Mouse (Mus musculus) forebrain, embryonic 10.5 days (tissue): ENCODE data around the gene Zfp607b. TPM values are rescaled to one million over a fixed set of nuclear protein-coding genes. Genes with fewer than 3 reads are reported as not detected.

ENCODE experiments used
- DNase-seq: peaks from one replicate; pipeline ENCODE4 v3.0.0-alpha.2; 2017; ENCODE audit warnings: low spot score; ENCODE audit errors: extremely low spot score
- H3K27ac ChIP-seq: fragments of 300-500 bp; sonication (generic); 2 replicates; pipeline ENCODE4 v1.5.1; 2016; ENCODE audit warnings: mild to moderate bottlenecking
- H3K27me3 ChIP-seq: fragments of 300-500 bp; sonication (generic); 2 replicates; pipeline ENCODE4 v1.6.1; 2016; ENCODE audit warnings: mild to moderate bottlenecking; ENCODE audit not compliant: poor library complexity, severe bottlenecking
- H3K36me3 ChIP-seq: fragments of 300-500 bp; sonication (generic); replicated peaks from 2 replicates; pipeline ENCODE4 v1.6.1; 2016; ENCODE audit warnings: mild to moderate bottlenecking, moderate library complexity
- H3K4me1 ChIP-seq: fragments of 300-500 bp; sonication (generic); 2 replicates; pipeline ENCODE4 v1.6.1; 2016
- H3K4me3 ChIP-seq: fragments of 300-500 bp; sonication (generic); 2 replicates; pipeline ENCODE4 v1.5.1; 2016; ENCODE audit warnings: mild to moderate bottlenecking, moderate library complexity
- H3K9me3 ChIP-seq: fragments of 300-500 bp; sonication (generic); 2 replicates; pipeline ENCODE4 v1.6.1; 2016; ENCODE audit warnings: mild to moderate bottlenecking, moderate library complexity
- WGBS: fragments of 180-500 bp; shearing (Covaris S2); methylation state at CpG from one replicate; pipeline ENCODE4 v1.1.7; 2016; 5-methylcytosine and 5-hydroxymethylcytosine counted together
- polyA plus RNA-seq: library from polyadenylated mRNA; unstranded; fragments of >200 nt; fragmentation: Nextera tagmentation; extraction: Ambion mirVana; gene quantifications from 2 replicates; pipeline ENCODE4 v1.2.1, GENCODE M21; 2016

The Zfp607b gene
- 6.7 and 7.6 TPM in 2 replicates for polyA plus RNA-seq

DNA sequence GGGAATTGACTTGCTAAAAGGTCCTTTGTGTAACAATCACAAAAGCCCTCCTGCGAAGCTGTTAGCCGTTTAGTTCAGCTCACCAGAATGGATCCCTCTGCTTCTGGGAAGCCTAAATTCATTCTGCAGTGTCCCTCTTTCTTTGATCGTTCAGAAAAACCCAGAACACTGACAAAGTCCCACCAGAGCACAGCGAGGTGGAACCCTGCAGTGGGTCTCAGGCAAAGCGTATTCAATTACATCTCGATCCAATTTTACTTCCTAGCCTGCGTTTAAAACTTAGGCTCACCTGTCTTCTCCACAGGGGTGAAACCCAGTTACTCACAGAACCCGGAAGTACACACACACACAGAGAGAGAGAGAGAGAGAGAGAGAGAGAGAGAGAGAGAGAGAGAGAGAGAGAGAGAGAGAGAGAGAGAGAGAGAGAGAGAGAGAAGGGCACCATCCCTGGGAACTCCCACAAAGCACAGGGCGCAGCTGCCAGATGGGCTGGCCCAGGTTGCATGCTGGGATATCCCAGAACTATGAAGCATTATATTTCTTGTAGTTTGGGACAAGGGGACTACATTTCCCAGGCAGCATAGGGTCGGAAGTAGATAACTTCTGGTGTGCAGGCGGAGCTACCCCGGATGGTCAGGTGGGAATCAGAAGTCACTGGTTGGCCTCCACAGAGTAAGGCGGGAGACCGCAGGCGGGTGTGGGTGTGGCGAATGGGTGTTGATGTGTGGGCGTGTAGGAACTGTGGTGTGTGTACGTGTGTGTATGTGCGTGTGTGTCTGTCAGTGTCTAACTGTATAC is at the start of gene Zfp607b:
Gene Zfp607b (plus strand): TSS at position 526 of the 798 bp plus-strand sequence.
- peak within 1 kb of the TSS; percentile 90 for H3K27ac ChIP-seq
- no peaks in the 10 kb centered on the region for H3K9me3 ChIP-seq
- peaks cover 8% of the 10 kb centered on the region for H3K36me3 ChIP-seq
- peak; percentile 89 for DNase-seq
- H3K4me1 ChIP-seq: peaks cover 24% of the 10 kb centered on the region
- WGBS: under 1% methylated on average over 19 of the region's 19 CpGs
- no peaks in the 10 kb centered on the region for H3K27me3 ChIP-seq
- peak within 1 kb of the TSS; percentile 62 for H3K4me3 ChIP-seq

GRCm38 (mm10) chr7:27644471-27644870 is 44.7 kb upstream of the Zfp607b start:
- no peaks in the 10 kb centered on the region for H3K9me3 ChIP-seq
- H3K4me3 ChIP-seq: no peak overlapping the region
- no peaks in the 10 kb centered on the region for H3K4me1 ChIP-seq
- H3K27ac ChIP-seq: no peak overlapping the region
- no peaks in the 10 kb centered on the region for H3K27me3 ChIP-seq
- H3K36me3 ChIP-seq: peaks cover 3% of the 10 kb centered on the region; the same call in 1 of the 2 replicates
- 63% methylated on average over 1 of the region's 1 CpGs for WGBS
- DNase-seq: no peak

GRCm38 (mm10) chr7:27646516-27646915 is 42.6 kb upstream of the Zfp607b start:
- Histone ChIP-seq H3K4me3 (no peak overlapping the region), H3K9me3 (0 out of 2 replicates have a peak, but pooled peaks cover 4% of the 10 kb centered on the region), H3K36me3 (no peaks in the 10 kb centered on the region; the same call in 1 of the 2 replicates), H3K27me3 (0 out of 2 replicates have a peak, but pooled peaks cover 1% of the 10 kb centered on the region), H3K27ac (no peak overlapping the region), H3K4me1 (peaks cover 6% of the 10 kb centered on the region)
- WGBS: 84% methylated on average over 7 of the region's 7 CpGs
- no peak for DNase-seq

DNA sequence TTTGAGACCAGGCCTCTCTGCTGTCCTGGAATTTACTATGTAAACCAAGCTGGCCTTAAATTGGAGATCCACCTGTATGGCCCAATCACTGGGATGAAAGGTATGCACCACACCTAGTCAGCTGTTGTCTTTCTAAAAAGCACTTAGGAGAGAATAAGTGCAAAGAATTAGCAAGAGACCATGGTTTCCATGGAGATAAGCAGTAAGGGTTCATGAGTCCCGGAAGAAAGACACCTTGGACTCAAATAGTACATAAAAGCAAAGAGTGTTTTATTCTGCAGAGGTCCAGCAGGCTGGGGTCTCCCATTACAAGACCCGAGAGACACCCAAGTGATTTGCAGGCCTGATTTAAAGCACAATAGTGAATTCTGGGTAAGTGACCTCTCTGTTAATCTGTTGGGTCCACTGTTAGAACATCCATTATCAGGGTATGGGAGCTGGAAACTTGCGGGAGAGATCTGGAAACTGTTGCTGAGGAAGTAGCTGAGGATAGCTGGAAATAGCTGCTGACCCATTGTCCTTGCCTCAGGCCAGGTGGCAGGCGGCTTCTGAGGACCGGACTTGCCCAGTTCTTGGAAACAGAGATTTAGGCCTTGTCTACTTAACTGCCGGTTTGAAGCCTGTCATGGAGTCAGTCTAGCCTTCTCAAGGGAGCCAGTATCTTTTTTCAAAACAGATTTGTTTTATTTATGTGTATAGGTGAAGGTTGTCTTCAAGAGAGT is 41.7 kb upstream of the Zfp607b start:
- Histone ChIP-seq H3K36me3 (no peaks in the 10 kb centered on the region; the same call in 1 of the 2 replicates), H3K4me3 (no peak overlapping the region), H3K27ac (no peak overlapping the region), H3K9me3 (0 out of 2 replicates have a peak, but pooled peaks cover 4% of the 10 kb centered on the region), H3K27me3 (peaks cover 8% of the 10 kb centered on the region), H3K4me1 (peaks cover 6% of the 10 kb centered on the region)
- 87% methylated on average over 6 of the region's 6 CpGs for WGBS
- DNase-seq: no peak

- Histone ChIP-seq H3K9me3 (0 out of 2 replicates have a peak, but pooled peaks cover 4% of the 10 kb centered on the region), H3K36me3 (no peaks in the 10 kb centered on the region; the same call in 1 of the 2 replicates), H3K4me1 (peaks cover 16% of the 10 kb centered on the region), H3K4me3 (peak overlapping the region; percentile 2; the same call in 1 of the 2 replicates), H3K27me3 (peaks cover 31% of the 10 kb centered on the region), H3K27ac (no peak overlapping the region)
- 92% methylated on average over 11 of the region's 11 CpGs for WGBS
- no peak for DNase-seq
Observed at GRCm38 (mm10) chr7:27649723-27650122, 39.4 kb upstream of the Zfp607b start.

GRCm38 (mm10) chr7:27650949-27651348 is 38.2 kb upstream of the Zfp607b start:
- Histone ChIP-seq H3K27me3 (peaks cover 43% of the 10 kb centered on the region), H3K36me3 (peaks cover 2% of the 10 kb centered on the region), H3K27ac (peak overlapping the region; percentile 32; the same call in 1 of the 2 replicates), H3K4me1 (peaks cover 18% of the 10 kb centered on the region), H3K4me3 (peak overlapping the region; percentile 40), H3K9me3 (0 out of 2 replicates have a peak, but pooled peaks cover 4% of the 10 kb centered on the region)
- peak; percentile 65 for DNase-seq
- 7% methylated on average over 10 of the region's 10 CpGs for WGBS

GRCm38 (mm10) chr7:27653681-27654437 is 35.3 kb upstream of the Zfp607b start, which contains the start of gene Ttc9b:
Gene Ttc9b (plus strand): TSS chr7:27653915.
- Histone ChIP-seq H3K4me1 (peaks cover 32% of the 10 kb centered on the region), H3K27me3 (peaks cover 73% of the 10 kb centered on the region), H3K9me3 (0 out of 2 replicates have a peak, but pooled peaks cover 4% of the 10 kb centered on the region), H3K4me3 (peak within 1 kb of the TSS; percentile 60), H3K27ac (peak within 1 kb of the TSS; percentile 71), H3K36me3 (peaks cover 31% of the 10 kb centered on the region)
- 3% methylated on average over 60 of the region's 62 CpGs for WGBS
- DNase-seq: peak; percentile 67

- Histone ChIP-seq H3K4me1 (peaks cover 32% of the 10 kb centered on the region), H3K4me3 (peak overlapping the region; percentile 60), H3K9me3 (0 out of 2 replicates have a peak, but pooled peaks cover 2% of the 10 kb centered on the region), H3K27me3 (peaks cover 81% of the 10 kb centered on the region), H3K36me3 (peaks cover 35% of the 10 kb centered on the region), H3K27ac (no peak overlapping the region)
- DNase-seq: no peak
- 69% methylated on average over 20 of the region's 20 CpGs for WGBS
Observed at GRCm38 (mm10) chr7:27654607-27655276, 34.4 kb upstream of the Zfp607b start.

DNA sequence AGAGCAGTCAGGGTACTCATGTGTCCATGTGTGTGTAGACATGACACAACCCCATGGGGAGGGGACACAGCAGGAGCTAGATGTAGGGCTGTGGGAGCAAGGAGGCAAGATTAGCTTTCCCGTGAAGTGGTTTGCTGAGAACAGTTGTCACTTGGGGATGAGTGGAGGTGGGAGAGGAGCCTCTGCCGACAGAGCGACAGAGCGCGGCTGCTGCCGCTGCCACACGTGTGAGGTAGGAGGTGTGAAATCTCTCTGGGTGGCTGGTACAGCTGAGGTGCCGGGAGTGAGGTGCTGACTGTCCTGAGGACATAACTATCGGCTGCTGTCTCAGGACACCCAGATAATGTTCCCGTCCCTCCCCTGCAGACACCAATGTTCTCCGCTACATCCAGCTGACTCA is 33.6 kb upstream of the Zfp607b start:
- 83% methylated on average over 11 of the region's 11 CpGs for WGBS
- no peaks in the 10 kb centered on the region for H3K9me3 ChIP-seq
- no peak overlapping the region for H3K4me3 ChIP-seq
- DNase-seq: no peak
- no peak overlapping the region; the same call in 1 of the 2 replicates for H3K27ac ChIP-seq
- peaks cover 35% of the 10 kb centered on the region for H3K36me3 ChIP-seq
- peaks cover 86% of the 10 kb centered on the region for H3K27me3 ChIP-seq
- peaks cover 28% of the 10 kb centered on the region for H3K4me1 ChIP-seq

- H3K36me3 ChIP-seq: peaks cover 44% of the 10 kb centered on the region
- no peaks in the 10 kb centered on the region for H3K9me3 ChIP-seq
- peaks cover 84% of the 10 kb centered on the region for H3K27me3 ChIP-seq
- peaks cover 26% of the 10 kb centered on the region for H3K4me1 ChIP-seq
- DNase-seq: no peak
- 89% methylated on average over 16 of the region's 16 CpGs for whole genome bisulfite sequencing
- H3K27ac ChIP-seq: no peak overlapping the region
- no peak overlapping the region for H3K4me3 ChIP-seq
Observed at GRCm38 (mm10) chr7:27656600-27656999, 32.5 kb upstream of the Zfp607b start.

DNA sequence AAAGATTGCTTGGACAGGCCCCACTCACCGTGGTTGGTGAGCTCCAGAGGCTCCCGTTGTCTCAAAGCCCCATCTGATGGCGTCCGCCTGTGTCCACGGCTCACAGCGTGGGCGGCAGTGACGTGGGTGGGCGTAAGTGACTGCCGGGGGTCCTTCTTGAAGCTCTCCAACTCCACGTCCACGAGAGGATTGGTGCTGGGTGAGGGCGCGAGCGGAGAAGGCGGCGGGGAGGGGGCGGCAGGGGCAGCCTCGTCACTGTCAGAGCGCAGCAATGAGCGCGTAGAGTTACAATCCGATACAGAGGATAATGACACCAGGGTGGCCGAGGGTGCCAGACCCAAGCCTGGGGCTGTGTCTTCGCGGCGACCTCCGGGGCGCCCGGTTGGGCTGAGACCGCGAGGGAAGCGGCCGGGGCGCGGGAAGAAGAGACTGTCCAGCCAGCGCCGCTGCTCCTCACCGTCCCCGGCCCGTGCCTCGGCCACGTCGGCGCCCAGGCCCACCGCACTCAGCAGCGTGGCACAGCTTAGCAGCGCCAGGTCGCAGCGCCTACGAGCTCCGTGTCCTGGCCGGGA is 31.2 kb upstream of the Zfp607b start:
- peaks cover 73% of the 10 kb centered on the region for H3K27me3 ChIP-seq
- DNase-seq: no peak
- peaks cover 54% of the 10 kb centered on the region for H3K36me3 ChIP-seq
- 27% methylated on average over 53 of the region's 53 CpGs for WGBS
- no peak overlapping the region for H3K27ac ChIP-seq
- no peaks in the 10 kb centered on the region for H3K9me3 ChIP-seq
- no peak overlapping the region for H3K4me3 ChIP-seq
- peaks cover 26% of the 10 kb centered on the region for H3K4me1 ChIP-seq
